Mouse (Mus musculus) stomach, embryonic 14.5 days (tissue): ENCODE measurements around the gene Olfr132. TPM values are rescaled to one million over a fixed set of nuclear protein-coding genes. Genes with fewer than 3 reads are reported as not detected.
"Not testable (repeated sequence)": the region's sequence is repeated elsewhere in the genome, so short reads cannot be mapped to it uniquely, and the experiment has no call there.

Experiments used
- ATAC-seq: fragments of 200-750 bp; cut with Nextera tagmentation; 2 replicates; pipeline ENCODE4 v1.8.0; 2017; ENCODE audit warnings: low read depth, moderate TSS enrichment; ENCODE audit not compliant: insufficient number of reproducible peaks, insufficient read depth, low FRiP score
- H3K27ac ChIP-seq: fragments of 300-500 bp; sonication (generic); 2 replicates; pipeline ENCODE4 v1.5.1; 2014; ENCODE audit warnings: mild to moderate bottlenecking, low read length, moderate library complexity, mixed read lengths
- H3K27me3 ChIP-seq: fragments of 300-500 bp; sonication (generic); 2 replicates; pipeline ENCODE4 v1.6.1; 2014; ENCODE audit warnings: low read length, control low read depth, mixed read lengths; ENCODE audit not compliant: control insufficient read depth, insufficient read depth
- H3K36me3 ChIP-seq: fragments of 300-500 bp; sonication (generic); 2 replicates; pipeline ENCODE4 v1.6.1; 2014; ENCODE audit warnings: mild to moderate bottlenecking, control low read depth, low read length, moderate library complexity, mixed read lengths; ENCODE audit not compliant: control insufficient read depth, insufficient read depth
- H3K4me1 ChIP-seq: fragments of 300-500 bp; sonication (generic); 2 replicates; pipeline ENCODE4 v1.6.1; 2014; ENCODE audit warnings: low read length, control low read depth, mixed read lengths; ENCODE audit not compliant: control insufficient read depth, insufficient read depth
- H3K4me2 ChIP-seq: fragments of 300-500 bp; sonication (generic); replicated peaks from 2 replicates; pipeline ENCODE4 v1.6.1; 2014; ENCODE audit warnings: low read depth, low read length, control low read depth
- H3K4me3 ChIP-seq: fragments of 300-500 bp; sonication (generic); 2 replicates; pipeline ENCODE4 v1.5.1; 2014; ENCODE audit warnings: low read depth, low read length, control low read depth
- H3K9ac ChIP-seq: fragments of 300-500 bp; sonication (generic); replicated peaks from 2 replicates; pipeline ENCODE4 v1.6.1; 2014; ENCODE audit warnings: low read depth, mild to moderate bottlenecking, control low read depth, low read length, moderate library complexity, mixed read lengths
- H3K9me3 ChIP-seq: fragments of 300-500 bp; sonication (generic); 2 replicates; pipeline ENCODE4 v1.6.1; 2016; ENCODE audit warnings: low read depth, low read length, control low read depth; ENCODE audit not compliant: control insufficient read depth
- WGBS: fragments of 180-500 bp; shearing (Covaris S2); extraction: QIAGEN DNeasy Blood & Tissue Kit; methylation state at CpG from one replicate; pipeline ENCODE4 v1.1.7; 2014; 5-methylcytosine and 5-hydroxymethylcytosine counted together
- polyA plus RNA-seq: library from polyadenylated mRNA; unstranded; fragments of >200 nt; fragmentation: Nextera tagmentation; extraction: Ambion mirVana; gene quantifications from 2 replicates; pipeline ENCODE4 v1.2.1, GENCODE M21; 2014

Gene Olfr132
- polyA plus RNA-seq, result not detected in 2 replicates

GRCm38 (mm10) chr17:38134426-38134825 is at the start of gene Olfr132:
TSS of gene Olfr132 (minus strand) at chr17:38134526.
- H3K4me2 ChIP-seq, result no peak within 1 kb of the TSS
- no peak within 1 kb of the TSS for H3K27ac ChIP-seq
- ATAC-seq, result no peak
- H3K9me3 ChIP-seq, result no peaks in the 10 kb centered on the region
- H3K9ac ChIP-seq, result no peak within 1 kb of the TSS
- WGBS, result 42% methylated on average over 1 of the region's 1 CpGs
- no peaks in the 10 kb centered on the region for H3K36me3 ChIP-seq
- no peaks in the 10 kb centered on the region for H3K27me3 ChIP-seq
- H3K4me3 ChIP-seq, result no peak within 1 kb of the TSS
- no peaks in the 10 kb centered on the region for H3K4me1 ChIP-seq

GRCm38 (mm10) chr17:38171088-38171487 is 36.8 kb upstream of the Olfr132 start, which contains the start of gene Olfr134:
TSS of gene Olfr134 (plus strand) at chr17:38171388.
- 80% methylated on average over 3 of the region's 3 CpGs for WGBS
- no peak within 1 kb of the TSS for H3K4me3 ChIP-seq
- no peaks in the 10 kb centered on the region for H3K36me3 ChIP-seq
- no peaks in the 10 kb centered on the region for H3K27me3 ChIP-seq
- H3K4me1 ChIP-seq, result no peaks in the 10 kb centered on the region
- no peak within 1 kb of the TSS for H3K4me2 ChIP-seq
- H3K9me3 ChIP-seq, result no peaks in the 10 kb centered on the region
- no peak for ATAC-seq
- H3K9ac ChIP-seq, result no peak within 1 kb of the TSS
- no peak within 1 kb of the TSS for H3K27ac ChIP-seq

- H3K9me3 ChIP-seq, result no peaks in the 10 kb centered on the region
- 76% methylated on average over 2 of the region's 2 CpGs for WGBS
Observed at GRCm38 (mm10) chr17:38144981-38145380, 10.7 kb upstream of the Olfr132 start, which contains the start of gene Olfr133. TSS of gene Olfr133 (plus strand) at chr17:38145281.

GRCm38 (mm10) chr17:38125371-38125770 is 9.0 kb downstream of the Olfr132 start:
- not testable (repeated sequence) for H3K27ac ChIP-seq, H3K4me1 ChIP-seq, H3K9ac ChIP-seq, H3K4me2 ChIP-seq, H3K36me3 ChIP-seq, H3K27me3 ChIP-seq, ATAC-seq, H3K4me3 ChIP-seq, H3K9me3 ChIP-seq
- 70% methylated on average over 3 of the region's 3 CpGs for WGBS

More at GRCm38 (mm10) chr17:38144981-38145380, 10.7 kb upstream of the Olfr132 start, which contains the start of gene Olfr133:
- Histone ChIP-seq H3K4me1 (no peaks in the 10 kb centered on the region), H3K36me3 (no peaks in the 10 kb centered on the region), H3K4me2 (no peak within 1 kb of the TSS), H3K27me3 (no peaks in the 10 kb centered on the region), H3K4me3 (no peak within 1 kb of the TSS), H3K27ac (no peak within 1 kb of the TSS), H3K9ac (no peak within 1 kb of the TSS)
- ATAC-seq, result no peak

GRCm38 (mm10) chr17:38124199-38124598 is 10.1 kb downstream of the Olfr132 start:
- H3K4me3 ChIP-seq, H3K4me1 ChIP-seq, ATAC-seq, H3K27ac ChIP-seq, H3K4me2 ChIP-seq, H3K36me3 ChIP-seq, H3K27me3 ChIP-seq, H3K9ac ChIP-seq, H3K9me3 ChIP-seq: not testable (repeated sequence)
- 69% methylated on average over 1 of the region's 1 CpGs for WGBS

GRCm38 (mm10) chr17:38088593-38088992 is 45.7 kb downstream of the Olfr132 start, which contains the start of gene Olfr131:
TSS of gene Olfr131 (minus strand) at chr17:38088693.
- Histone ChIP-seq H3K27ac (no peak within 1 kb of the TSS), H3K9ac (no peak within 1 kb of the TSS), H3K9me3 (no peaks in the 10 kb centered on the region), H3K4me3 (no peak within 1 kb of the TSS), H3K4me2 (no peak within 1 kb of the TSS), H3K4me1 (no peaks in the 10 kb centered on the region), H3K36me3 (no peaks in the 10 kb centered on the region), H3K27me3 (no peaks in the 10 kb centered on the region)
- no peak for ATAC-seq

- WGBS, result 82% methylated on average over 4 of the region's 4 CpGs
- no peak for ATAC-seq
Observed at GRCm38 (mm10) chr17:38082364-38082763, 52.0 kb downstream of the Olfr132 start.

More at GRCm38 (mm10) chr17:38082364-38082763, 52.0 kb downstream of the Olfr132 start:
- Histone ChIP-seq H3K4me2 (no peak overlapping the region), H3K27ac (no peak overlapping the region), H3K9me3 (no peaks in the 10 kb centered on the region), H3K9ac (no peak overlapping the region), H3K4me3 (no peak overlapping the region), H3K36me3 (no peaks in the 10 kb centered on the region), H3K27me3 (no peaks in the 10 kb centered on the region), H3K4me1 (no peaks in the 10 kb centered on the region)
